Mouse (Mus musculus) liver, adult (tissue): Measurements from ENCODE around the gene Ddit4l.
"Not testable (repeated sequence)": the region's sequence is repeated elsewhere in the genome, so short reads cannot be mapped to it uniquely, and the experiment has no call there.

ENCODE experiments used
- GATA4 ChIP-seq: IDR thresholded peaks from 2 replicates; pipeline ENCODE4 v1.6.1; 2014; ENCODE audit warnings: mild to moderate bottlenecking, low read length; ENCODE audit not compliant: insufficient replicate concordance

The Ddit4l gene

DNA sequence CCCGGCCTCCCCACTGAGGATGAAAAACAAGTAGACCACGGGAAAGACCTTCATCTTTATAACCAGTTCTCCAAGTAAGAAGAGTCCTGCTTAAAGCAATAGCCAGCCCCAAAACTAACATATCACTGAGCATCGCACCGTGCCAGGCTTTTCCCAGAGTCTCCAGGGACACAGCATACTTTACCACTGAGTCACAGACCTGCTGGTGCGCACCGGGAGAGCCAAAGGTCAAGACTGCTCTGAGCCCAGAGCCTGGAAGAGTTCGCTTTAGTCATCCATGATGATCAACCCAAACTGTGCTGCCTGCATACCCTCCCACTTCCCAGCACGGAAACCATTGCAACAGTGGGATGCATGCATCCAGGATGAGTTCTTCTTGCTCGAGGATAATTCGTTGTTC, 12.3 kb downstream of the Ddit4l start:
- no peak for TF ChIP-seq GATA4

DNA sequence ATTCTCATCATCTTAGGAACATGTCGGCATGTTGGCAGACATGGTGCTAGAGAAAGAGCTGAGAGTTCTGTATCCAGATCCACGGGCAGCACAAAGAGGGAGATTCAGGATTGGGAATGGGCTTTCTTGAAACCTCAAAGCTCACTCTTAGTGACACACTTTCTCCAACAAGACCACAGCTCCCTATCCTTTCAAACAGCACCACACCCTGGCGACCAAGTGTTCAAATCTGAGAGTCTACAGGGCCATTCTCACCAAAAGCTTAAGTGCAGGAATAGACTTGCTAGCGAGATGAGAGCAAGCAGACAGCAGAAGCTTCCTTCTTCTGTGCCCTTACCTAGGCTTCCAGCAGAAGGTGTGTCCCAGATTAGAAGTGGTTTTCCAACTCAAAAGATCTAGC, 15.2 kb downstream of the Ddit4l start:
- no peak for TF ChIP-seq GATA4

DNA sequence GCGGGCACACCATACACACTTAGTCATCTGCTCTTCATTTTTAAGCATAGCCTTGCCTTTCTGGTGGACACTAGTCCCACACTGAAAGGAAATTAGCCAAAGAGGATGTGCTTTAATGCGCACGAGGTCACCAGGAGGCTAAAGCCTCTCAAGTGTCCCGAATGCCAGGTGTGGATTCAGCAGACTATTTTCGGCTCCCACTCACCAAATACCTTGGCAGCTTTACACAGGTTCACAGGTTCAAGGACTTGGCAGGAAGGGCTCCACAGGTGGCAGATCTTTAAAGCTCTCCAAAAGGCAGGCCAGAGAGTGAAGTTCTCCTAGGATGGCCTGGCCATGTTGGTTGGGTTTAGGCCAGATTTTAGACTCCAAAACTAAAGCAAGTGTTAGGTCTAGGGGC, 19.8 kb downstream of the Ddit4l start:
- no peak for TF ChIP-seq GATA4

DNA sequence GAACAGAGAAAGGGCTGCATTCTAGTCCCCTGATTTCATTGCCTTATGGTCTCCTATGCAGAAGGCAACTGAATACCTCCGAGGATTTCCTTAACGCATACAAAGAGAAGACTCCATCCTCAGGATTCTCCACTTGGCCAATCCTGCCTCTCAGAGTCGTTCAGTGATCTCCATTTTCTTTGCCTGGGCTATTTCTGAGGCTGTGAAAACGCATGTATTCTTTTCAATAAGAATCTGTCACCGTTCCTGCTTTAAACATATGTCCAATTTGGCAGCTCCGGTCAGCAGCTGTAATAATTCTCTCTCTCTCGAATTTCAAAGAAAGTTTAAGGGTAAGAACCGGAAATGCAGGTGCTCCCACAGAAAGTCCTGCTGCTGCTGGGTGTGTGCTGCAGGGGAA, 20.7 kb downstream of the Ddit4l start:
- TF ChIP-seq GATA4, result no peak

DNA sequence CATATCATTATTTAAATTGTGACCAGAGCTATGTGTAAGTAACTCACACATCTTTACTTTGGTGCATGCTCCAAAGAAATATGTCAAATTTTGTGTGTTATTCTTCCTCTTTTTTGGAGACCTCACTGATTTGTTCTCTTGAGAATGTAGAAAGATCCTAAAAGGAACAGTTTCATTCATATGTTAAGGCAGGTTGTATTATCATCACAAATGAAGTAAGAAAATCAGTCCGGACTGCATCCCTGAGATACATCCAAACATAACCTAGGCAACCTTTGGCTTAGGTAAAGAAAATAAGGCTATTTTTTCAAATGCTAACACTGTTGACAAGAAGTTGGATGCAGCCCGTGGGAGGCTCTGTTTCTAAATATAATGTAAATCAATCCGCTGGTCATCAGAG, 21.2 kb downstream of the Ddit4l start:
- TF ChIP-seq GATA4, result no peak

DNA sequence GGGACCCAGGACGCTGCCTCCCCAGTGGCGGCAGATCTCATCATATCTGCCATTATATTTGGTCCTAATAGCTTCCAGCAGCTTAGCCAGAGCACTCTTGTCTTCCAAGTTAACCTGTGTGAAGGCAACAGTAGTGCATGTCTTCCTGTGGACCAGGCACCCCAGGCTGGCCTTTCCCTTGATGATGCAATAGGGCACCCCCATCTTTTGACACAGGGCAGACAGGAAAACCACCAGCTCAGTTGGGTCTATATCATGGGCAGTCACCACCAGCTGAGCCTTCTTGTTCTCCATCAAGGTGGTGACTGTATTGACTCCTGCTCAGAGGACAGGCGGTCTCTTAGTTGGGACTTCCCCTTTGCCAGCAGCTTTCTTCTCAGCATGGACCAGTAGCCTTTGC, 22.7 kb downstream of the Ddit4l start:
- TF ChIP-seq GATA4, result no peak

DNA sequence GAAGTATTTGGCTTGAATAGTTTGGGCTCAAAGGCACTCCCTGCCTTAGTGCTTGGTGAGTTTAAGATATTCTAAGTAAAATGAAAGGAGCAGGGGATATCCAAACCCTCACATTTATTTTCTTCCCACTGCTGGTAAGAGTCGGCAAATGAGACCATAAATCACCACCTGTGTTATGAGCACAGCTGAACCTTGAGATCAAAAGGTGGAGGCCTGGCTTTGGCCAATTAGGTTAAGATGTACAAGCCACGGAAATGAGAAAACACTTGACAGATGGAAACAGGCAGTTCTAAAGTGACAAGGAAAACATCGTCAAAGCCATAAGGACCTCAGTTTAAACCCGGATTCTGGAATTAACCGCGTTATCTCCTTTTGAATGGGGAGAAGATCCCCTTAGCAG, 23.5 kb downstream of the Ddit4l start:
- TF ChIP-seq GATA4, result no peak

DNA sequence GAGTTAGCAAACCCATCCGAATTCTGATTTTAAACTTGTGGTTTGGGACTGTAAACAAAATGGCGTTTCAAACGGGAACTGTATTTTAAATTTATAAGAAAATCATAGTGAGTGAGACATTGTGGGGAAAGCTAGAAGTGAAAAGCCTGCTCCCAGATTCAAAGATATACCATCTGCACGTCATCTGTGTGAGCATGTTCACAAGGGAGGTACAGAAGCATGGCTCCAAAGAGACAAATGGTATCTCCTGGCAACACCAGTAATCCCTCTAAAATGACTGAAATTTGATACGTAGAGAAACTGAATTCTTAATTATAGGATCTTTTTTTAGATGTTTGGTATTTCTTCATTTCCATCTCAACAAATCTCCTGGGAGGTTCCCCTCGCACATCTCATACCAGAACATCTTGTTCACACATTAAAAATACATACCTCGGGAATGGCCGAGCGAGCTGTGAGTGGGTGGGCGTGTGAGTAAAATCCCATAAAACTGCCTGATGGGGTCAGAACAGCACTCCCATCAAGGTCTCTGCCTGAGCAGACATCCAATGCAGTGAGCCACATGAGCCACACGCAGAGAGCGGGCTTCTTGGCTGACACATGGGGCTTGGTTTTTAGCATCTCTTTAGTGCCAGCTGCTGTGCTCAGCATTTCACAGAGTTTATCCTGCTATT, 26.2 kb downstream of the Ddit4l start:
- no peak for TF ChIP-seq GATA4

DNA sequence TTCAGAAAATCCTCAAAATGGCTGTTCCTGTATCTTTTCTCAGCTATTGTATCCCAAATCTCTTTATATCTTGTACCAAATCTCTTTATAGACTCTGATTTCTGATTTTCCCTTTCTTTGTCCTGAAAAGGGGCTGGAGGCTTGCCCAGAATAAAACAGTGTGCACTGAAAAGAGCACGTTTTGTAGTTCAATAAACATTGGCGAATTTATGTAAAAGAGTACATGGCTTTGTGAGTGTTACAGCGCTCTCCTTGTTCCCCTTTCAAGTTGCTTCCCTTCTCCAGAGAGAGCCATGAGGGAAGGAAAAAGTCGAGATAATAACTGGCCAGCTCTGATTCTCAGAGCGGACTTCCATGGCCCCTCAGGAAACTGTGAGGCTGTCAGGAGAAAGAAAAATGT, 27.7 kb downstream of the Ddit4l start:
- TF ChIP-seq GATA4, result no peak

DNA sequence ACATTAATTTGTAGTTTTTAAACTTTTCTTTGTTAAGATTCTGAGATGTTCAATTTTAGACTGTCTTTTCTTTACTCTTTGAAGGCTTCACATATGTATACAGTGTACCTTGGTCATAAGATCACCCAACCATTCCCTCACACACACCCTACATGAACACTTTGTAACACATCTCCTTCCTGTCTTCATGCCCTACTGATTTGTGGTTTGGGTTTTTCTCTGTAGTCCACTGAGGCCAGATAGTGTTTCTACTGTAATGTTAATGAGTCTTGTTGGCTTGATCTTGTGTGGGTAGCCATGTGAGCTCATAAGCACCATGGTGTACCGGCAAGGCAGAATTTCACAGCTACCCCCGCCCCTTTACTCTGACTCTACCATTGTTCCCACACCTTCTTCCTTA, 31.4 kb downstream of the Ddit4l start:
- no peak for TF ChIP-seq GATA4

DNA sequence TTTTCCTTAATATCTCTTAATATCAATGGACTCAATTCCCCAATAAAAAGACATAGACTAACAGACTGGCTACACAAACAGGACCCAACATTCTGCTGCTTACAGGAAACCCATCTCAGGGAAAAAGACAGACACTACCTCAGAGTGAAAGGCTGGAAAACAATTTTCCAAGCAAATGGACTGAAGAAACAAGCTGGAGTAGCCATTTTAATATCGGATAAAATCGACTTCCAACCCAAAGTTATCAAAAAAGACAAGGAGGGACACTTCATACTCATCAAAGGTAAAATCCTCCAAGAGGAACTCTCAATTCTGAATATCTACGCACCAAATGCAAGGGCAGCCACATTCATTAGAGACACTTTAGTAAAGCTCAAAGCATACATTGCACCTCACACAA, 49.8 kb downstream of the Ddit4l start, which contains the start of gene Gm21962:
Gene Gm21962 (plus strand): TSS at position 301 of the 400 bp plus-strand sequence.
- not testable (repeated sequence) for TF ChIP-seq GATA4
